Mouse (Mus musculus) midbrain, embryonic 15.5 days (tissue): ENCODE measurements around the gene Sult2a7. TPM values are rescaled to one million over a fixed set of nuclear protein-coding genes. Genes with fewer than 3 reads are reported as not detected.

ENCODE experiments used
- ATAC-seq: fragments of 200-750 bp; cut with Nextera tagmentation; replicated peaks from 2 replicates; pipeline ENCODE4 v1.8.0; 2017; ENCODE audit warnings: moderate TSS enrichment
- H3K27ac ChIP-seq: fragments of 300-500 bp; sonication (generic); 2 replicates; pipeline ENCODE4 v1.5.1; 2015; ENCODE audit warnings: mild to moderate bottlenecking, inconsistent platforms
- H3K27me3 ChIP-seq: fragments of 300-500 bp; sonication (generic); replicated peaks from 2 replicates; pipeline ENCODE4 v1.6.1; 2015; ENCODE audit warnings: inconsistent platforms
- H3K36me3 ChIP-seq: fragments of 300-500 bp; sonication (generic); replicated peaks from 2 replicates; pipeline ENCODE4 v1.6.1; 2015; ENCODE audit warnings: inconsistent platforms
- H3K4me1 ChIP-seq: fragments of 300-500 bp; sonication (generic); 2 replicates; pipeline ENCODE4 v1.6.1; 2015; ENCODE audit warnings: inconsistent platforms
- H3K4me2 ChIP-seq: fragments of 300-500 bp; sonication (generic); 2 replicates; pipeline ENCODE4 v1.6.1; 2015; ENCODE audit warnings: inconsistent platforms, mild to moderate bottlenecking, moderate library complexity
- H3K4me3 ChIP-seq: fragments of 300-500 bp; sonication (generic); 2 replicates; pipeline ENCODE4 v1.5.1; 2015; ENCODE audit warnings: mild to moderate bottlenecking, inconsistent platforms
- H3K9ac ChIP-seq: fragments of 300-500 bp; sonication (generic); 2 replicates; pipeline ENCODE4 v1.6.1; 2015; ENCODE audit warnings: mild to moderate bottlenecking, inconsistent platforms
- H3K9me3 ChIP-seq: fragments of 300-500 bp; sonication (generic); 2 replicates; pipeline ENCODE4 v1.6.1; 2016; ENCODE audit warnings: inconsistent platforms
- WGBS: fragments of 180-500 bp; shearing (Covaris S2); methylation state at CpG from one replicate; pipeline ENCODE4 v1.1.7; 2015; ENCODE audit warnings: mixed read lengths; 5-methylcytosine and 5-hydroxymethylcytosine counted together
- polyA plus RNA-seq: library from polyadenylated mRNA; unstranded; fragments of >200 nt; fragmentation: Nextera tagmentation; extraction: Ambion mirVana; gene quantifications from 2 replicates; pipeline ENCODE4 v1.2.1, GENCODE M21; 2015

Gene Sult2a7
- not detected in 2 replicates for polyA plus RNA-seq

GRCm38 (mm10) chr7:14494130-14494529 is at the start of gene Sult2a7:
Sult2a7 (minus strand) TSS chr7:14494230.
- Histone ChIP-seq H3K4me2 (no peak within 1 kb of the TSS), H3K9ac (no peak within 1 kb of the TSS), H3K27me3 (no peaks in the 10 kb centered on the region), H3K4me3 (no peak within 1 kb of the TSS), H3K36me3 (no peaks in the 10 kb centered on the region), H3K4me1 (no peaks in the 10 kb centered on the region), H3K9me3 (peaks cover 9% of the 10 kb centered on the region; the same call in 1 of the 2 replicates), H3K27ac (no peak within 1 kb of the TSS)
- WGBS, result 88% methylated on average over 4 of the region's 4 CpGs
- no peak for ATAC-seq

GRCm38 (mm10) chr7:14525280-14525679 is 31.2 kb upstream of the Sult2a7 start:
- Histone ChIP-seq H3K4me3 (no peak overlapping the region), H3K27me3 (no peaks in the 10 kb centered on the region), H3K9ac (no peak overlapping the region), H3K36me3 (no peaks in the 10 kb centered on the region), H3K27ac (no peak overlapping the region), H3K4me1 (no peaks in the 10 kb centered on the region), H3K9me3 (peaks cover 23% of the 10 kb centered on the region), H3K4me2 (no peak overlapping the region)
- 60% methylated on average over 1 of the region's 1 CpGs for WGBS
- no peak for ATAC-seq

- no peaks in the 10 kb centered on the region for H3K36me3 ChIP-seq
- H3K9me3 ChIP-seq, result peaks cover 29% of the 10 kb centered on the region
- no peaks in the 10 kb centered on the region for H3K27me3 ChIP-seq
- no peak for ATAC-seq
- H3K4me1 ChIP-seq, result no peaks in the 10 kb centered on the region
- no peak overlapping the region for H3K27ac ChIP-seq
- no peak overlapping the region for H3K9ac ChIP-seq
- WGBS, result 80% methylated on average over 1 of the region's 1 CpGs
- no peak overlapping the region for H3K4me3 ChIP-seq
- no peak overlapping the region for H3K4me2 ChIP-seq
These were observed 28.6 kb upstream of the Sult2a7 start for GRCm38 (mm10) chr7:14522636-14523035.

- Histone ChIP-seq H3K36me3 (no peaks in the 10 kb centered on the region), H3K9ac (no peak overlapping the region), H3K4me3 (no peak overlapping the region), H3K9me3 (peaks cover 31% of the 10 kb centered on the region), H3K4me1 (no peaks in the 10 kb centered on the region), H3K4me2 (no peak overlapping the region), H3K27me3 (no peaks in the 10 kb centered on the region), H3K27ac (no peak overlapping the region)
- ATAC-seq, result no peak
- 64% methylated on average over 3 of the region's 3 CpGs for WGBS
These were observed 24.3 kb upstream of the Sult2a7 start for GRCm38 (mm10) chr7:14518301-14518700.

- no peak overlapping the region for H3K27ac ChIP-seq
- ATAC-seq, result no peak
- no peak overlapping the region for H3K9ac ChIP-seq
- H3K4me3 ChIP-seq, result no peak overlapping the region
- H3K27me3 ChIP-seq, result no peaks in the 10 kb centered on the region
- no peaks in the 10 kb centered on the region for H3K36me3 ChIP-seq
- WGBS, result 69% methylated on average over 3 of the region's 3 CpGs
- no peaks in the 10 kb centered on the region for H3K4me1 ChIP-seq
- no peak overlapping the region for H3K4me2 ChIP-seq
- H3K9me3 ChIP-seq, result peaks cover 9% of the 10 kb centered on the region; the same call in 1 of the 2 replicates
These were observed 1.1 kb downstream of the Sult2a7 start for GRCm38 (mm10) chr7:14492886-14493285.

GRCm38 (mm10) chr7:14446534-14446933 is 47.5 kb downstream of the Sult2a7 start, which contains the start of gene Sult2a8:
Sult2a8 (minus strand) TSS chr7:14446769.
- Histone ChIP-seq H3K4me2 (no peak within 1 kb of the TSS), H3K36me3 (no peaks in the 10 kb centered on the region), H3K4me3 (no peak within 1 kb of the TSS), H3K9ac (no peak within 1 kb of the TSS), H3K27me3 (no peaks in the 10 kb centered on the region), H3K27ac (no peak within 1 kb of the TSS), H3K9me3 (peaks cover 9% of the 10 kb centered on the region), H3K4me1 (no peaks in the 10 kb centered on the region)
- ATAC-seq, result no peak
- 68% methylated on average over 3 of the region's 3 CpGs for WGBS

GRCm38 (mm10) chr7:14439581-14439980 is 54.4 kb downstream of the Sult2a7 start:
- Histone ChIP-seq H3K9me3 (peaks cover 24% of the 10 kb centered on the region), H3K27ac (no peak overlapping the region), H3K9ac (no peak overlapping the region), H3K4me1 (no peaks in the 10 kb centered on the region), H3K27me3 (no peaks in the 10 kb centered on the region), H3K36me3 (no peaks in the 10 kb centered on the region), H3K4me2 (no peak overlapping the region), H3K4me3 (no peak overlapping the region)
- ATAC-seq, result no peak

- Histone ChIP-seq H3K9ac (no peak overlapping the region), H3K4me2 (no peak overlapping the region), H3K27me3 (no peaks in the 10 kb centered on the region), H3K36me3 (no peaks in the 10 kb centered on the region), H3K4me3 (no peak overlapping the region), H3K9me3 (peaks cover 34% of the 10 kb centered on the region), H3K4me1 (no peaks in the 10 kb centered on the region), H3K27ac (no peak overlapping the region)
- 86% methylated on average over 1 of the region's 1 CpGs for WGBS
- no peak for ATAC-seq
These were observed 55.5 kb downstream of the Sult2a7 start for GRCm38 (mm10) chr7:14438484-14438883.

GRCm38 (mm10) chr7:14438029-14438428 is 56.0 kb downstream of the Sult2a7 start:
- Histone ChIP-seq H3K36me3 (no peaks in the 10 kb centered on the region), H3K27ac (no peak overlapping the region), H3K4me2 (no peak overlapping the region), H3K27me3 (no peaks in the 10 kb centered on the region), H3K4me3 (no peak overlapping the region), H3K9ac (no peak overlapping the region), H3K4me1 (no peaks in the 10 kb centered on the region), H3K9me3 (peaks cover 35% of the 10 kb centered on the region)
- ATAC-seq, result no peak
- WGBS, result 73% methylated on average over 2 of the region's 2 CpGs

Other genes with a start within 250 kb of the Sult2a7 start
- not detected in 2 replicates for gene Sult2a6, start 239.4 kb downstream of the Sult2a7 start, polyA plus RNA-seq
- gene Obox8, start 160.7 kb downstream of the Sult2a7 start, polyA plus RNA-seq, result not detected in 2 replicates
- gene Sult2a8, start 47.5 kb downstream of the Sult2a7 start, polyA plus RNA-seq, result not detected in 2 replicates
- 0.20 and 0.43 TPM in 2 replicates for gene Vmn1r90, start 69.3 kb upstream of the Sult2a7 start, polyA plus RNA-seq
- gene Obox7, start 165.3 kb upstream of the Sult2a7 start, polyA plus RNA-seq, result not detected in 2 replicates